In genomic region chr6:17490786-17491185, GRCm38 (mm10) we compare ENCODE assay signal across 9 mouse cellular contexts.
"Had no signal": no experiment of that assay in that cellular context is flagged by ENCODE, and none has a peak within 500 bp of the region (broad histone marks: within the 10 kb centered on the region; RNA-seq: fewer than 3 reads in every experiment).

No protein-coding gene starts in this region.

- H3K4me3 ChIP-seq: limb, embryonic 10.5 days; midbrain, embryonic 13.5 days had no signal

- H3K27ac ChIP-seq: limb, embryonic 10.5 days; liver, embryonic 14.5 days; midbrain, embryonic 13.5 days had no signal

- DNase-seq: kidney, postnatal 36 days; lung, adult 2 months; lung, postnatal 36 days; right cerebral cortex, adult 18-20 months; right cerebral cortex, postnatal 25 days; thymus, postnatal 36 days had no signal
